Mouse (Mus musculus): ENCODE results near the gene Rapgef4. TPM values are rescaled to one million over a fixed set of nuclear protein-coding genes. Genes with fewer than 3 reads are reported as not detected.

The Rapgef4 gene
- polyA plus RNA-seq, 1 experiment = 555 TPM

- TF ChIP-seq CTCF (IDR thresholded peaks at IDR 0.05; ENCODE audit: extremely low read depth, insufficient read depth, low read length) (no peak), POLR2A (IDR thresholded peaks at IDR 0.05; ENCODE audit: extremely low read depth, insufficient read depth, low read length) (no peak)
- no peak overlapping the region for H3K4me3 ChIP-seq (ENCODE audit: insufficient read depth, low read length)
- H3K4me1 ChIP-seq (ENCODE audit: control insufficient read depth, insufficient read depth, low read length) = peaks cover 4% of the 10 kb centered on the region; the same call in 1 of the 2 replicates
- no peak overlapping the region for H3K27ac ChIP-seq (ENCODE audit: insufficient read depth, low read length)
These were observed 165.0 kb downstream of the Rapgef4 start for GRCm38 (mm10) chr2:72146061-72146460.

GRCm38 (mm10) chr2:72147246-72147645 is 166.2 kb downstream of the Rapgef4 start:
- no peak overlapping the region for H3K4me3 ChIP-seq (ENCODE audit: insufficient read depth, low read length)
- H3K27ac ChIP-seq (ENCODE audit: insufficient read depth, low read length) = no peak overlapping the region
- peaks cover 5% of the 10 kb centered on the region; the same call in 1 of the 2 replicates for H3K4me1 ChIP-seq (ENCODE audit: control insufficient read depth, insufficient read depth, low read length)
- TF ChIP-seq POLR2A (IDR thresholded peaks at IDR 0.05; ENCODE audit: extremely low read depth, insufficient read depth, low read length) = no peak
- TF ChIP-seq CTCF (IDR thresholded peaks at IDR 0.05; ENCODE audit: extremely low read depth, insufficient read depth, low read length) = no peak

GRCm38 (mm10) chr2:72147695-72148094 is 166.7 kb downstream of the Rapgef4 start:
- H3K4me3 ChIP-seq (ENCODE audit: insufficient read depth, low read length) = no peak overlapping the region
- TF ChIP-seq CTCF (IDR thresholded peaks at IDR 0.05; ENCODE audit: extremely low read depth, insufficient read depth, low read length) (no peak), POLR2A (IDR thresholded peaks at IDR 0.05; ENCODE audit: extremely low read depth, insufficient read depth, low read length) (no peak)
- H3K4me1 ChIP-seq (ENCODE audit: control insufficient read depth, insufficient read depth, low read length) = peaks cover 5% of the 10 kb centered on the region; the same call in 1 of the 2 replicates
- H3K27ac ChIP-seq (ENCODE audit: insufficient read depth, low read length) = no peak overlapping the region

GRCm38 (mm10) chr2:72148647-72149046 is 167.6 kb downstream of the Rapgef4 start:
- TF ChIP-seq CTCF (IDR thresholded peaks at IDR 0.05; ENCODE audit: extremely low read depth, insufficient read depth, low read length) (no peak), POLR2A (IDR thresholded peaks at IDR 0.05; ENCODE audit: extremely low read depth, insufficient read depth, low read length) (no peak)
- Histone ChIP-seq H3K4me1 (ENCODE audit: control insufficient read depth, insufficient read depth, low read length) (peaks cover 5% of the 10 kb centered on the region; the same call in 1 of the 2 replicates), H3K27ac (ENCODE audit: insufficient read depth, low read length) (0 out of 2 replicates have a peak overlapping the region, but pooled peaks have one; percentile 29), H3K4me3 (ENCODE audit: insufficient read depth, low read length) (no peak overlapping the region)

GRCm38 (mm10) chr2:72149059-72149458 is 168.0 kb downstream of the Rapgef4 start:
- no peak for TF ChIP-seq POLR2A (IDR thresholded peaks at IDR 0.05; ENCODE audit: extremely low read depth, insufficient read depth, low read length)
- TF ChIP-seq CTCF (IDR thresholded peaks at IDR 0.05; ENCODE audit: extremely low read depth, insufficient read depth, low read length) = no peak
- no peak overlapping the region for H3K27ac ChIP-seq (ENCODE audit: insufficient read depth, low read length)
- no peak overlapping the region for H3K4me3 ChIP-seq (ENCODE audit: insufficient read depth, low read length)
- H3K4me1 ChIP-seq (ENCODE audit: control insufficient read depth, insufficient read depth, low read length) = peaks cover 5% of the 10 kb centered on the region; the same call in 1 of the 2 replicates

- Histone ChIP-seq H3K4me1 (ENCODE audit: control insufficient read depth, insufficient read depth, low read length) (peaks cover 5% of the 10 kb centered on the region; the same call in 1 of the 2 replicates), H3K4me3 (ENCODE audit: insufficient read depth, low read length) (no peak overlapping the region), H3K27ac (ENCODE audit: insufficient read depth, low read length) (no peak overlapping the region)
- TF ChIP-seq POLR2A (IDR thresholded peaks at IDR 0.05; ENCODE audit: extremely low read depth, insufficient read depth, low read length) (no peak), CTCF (IDR thresholded peaks at IDR 0.05; ENCODE audit: extremely low read depth, insufficient read depth, low read length) (no peak)
These were observed 170.9 kb downstream of the Rapgef4 start for GRCm38 (mm10) chr2:72151792-72152554.

- Histone ChIP-seq H3K4me1 (ENCODE audit: control insufficient read depth, insufficient read depth, low read length) (peaks cover 9% of the 10 kb centered on the region), H3K27ac (ENCODE audit: insufficient read depth, low read length) (no peak overlapping the region), H3K4me3 (ENCODE audit: insufficient read depth, low read length) (no peak overlapping the region)
- TF ChIP-seq CTCF (IDR thresholded peaks at IDR 0.05; ENCODE audit: extremely low read depth, insufficient read depth, low read length) = no peak
- TF ChIP-seq POLR2A (IDR thresholded peaks at IDR 0.05; ENCODE audit: extremely low read depth, insufficient read depth, low read length) = no peak
These were observed 171.7 kb downstream of the Rapgef4 start for GRCm38 (mm10) chr2:72152746-72153145.

GRCm38 (mm10) chr2:72153851-72154250 is 172.8 kb downstream of the Rapgef4 start:
- no peak for TF ChIP-seq POLR2A (IDR thresholded peaks at IDR 0.05; ENCODE audit: extremely low read depth, insufficient read depth, low read length)
- Histone ChIP-seq H3K4me3 (ENCODE audit: insufficient read depth, low read length) (no peak overlapping the region), H3K27ac (ENCODE audit: insufficient read depth, low read length) (no peak overlapping the region), H3K4me1 (ENCODE audit: control insufficient read depth, insufficient read depth, low read length) (peaks cover 6% of the 10 kb centered on the region)

- no peak overlapping the region for H3K27ac ChIP-seq (ENCODE audit: insufficient read depth, low read length)
- TF ChIP-seq POLR2A (IDR thresholded peaks at IDR 0.05; ENCODE audit: extremely low read depth, insufficient read depth, low read length) (no peak), CTCF (IDR thresholded peaks at IDR 0.05; ENCODE audit: extremely low read depth, insufficient read depth, low read length) (no peak)
These were observed 174.2 kb downstream of the Rapgef4 start for GRCm38 (mm10) chr2:72155102-72155773.

More at GRCm38 (mm10) chr2:72155102-72155773, 174.2 kb downstream of the Rapgef4 start:
- H3K4me1 ChIP-seq (ENCODE audit: control insufficient read depth, insufficient read depth, low read length) = peaks cover 8% of the 10 kb centered on the region
- H3K4me3 ChIP-seq (ENCODE audit: insufficient read depth, low read length) = no peak overlapping the region
